Mouse (Mus musculus) spleen, postnatal 36 days (tissue): ENCODE measurements around the gene Pfdn5.

Experiments
- DNase-seq, 2 experiments: peaks; one replicate each; pipeline ENCODE4 v3.0.0; 2022; ENCODE audit warnings: low spot score in 2 of 2, mixed read lengths in 1 of 2

Gene Pfdn5

DNA sequence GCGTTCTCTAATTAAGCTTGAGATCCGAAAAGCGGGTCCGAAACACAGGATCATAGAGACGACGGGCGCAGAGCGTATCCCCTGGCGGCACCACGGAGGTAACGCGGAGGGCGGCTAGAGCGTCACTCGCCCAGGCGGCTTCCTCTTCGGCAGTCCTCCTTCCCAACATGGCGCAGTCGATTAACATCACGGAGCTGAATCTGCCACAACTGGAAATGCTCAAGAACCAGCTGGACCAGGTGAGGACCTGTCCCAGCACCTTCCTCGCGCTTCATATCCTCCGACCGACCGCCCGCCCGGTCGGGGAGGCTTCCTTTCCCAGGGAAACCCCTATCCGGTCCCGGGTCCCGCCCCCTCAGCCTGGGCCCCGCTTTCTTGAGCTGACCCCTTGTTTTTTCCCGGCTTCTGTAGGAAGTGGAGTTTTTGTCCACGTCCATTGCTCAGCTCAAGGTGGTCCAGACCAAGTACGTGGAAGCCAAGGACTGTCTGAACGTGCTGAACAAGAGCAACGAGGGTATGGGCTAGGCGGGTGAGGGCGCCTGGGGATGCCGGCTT lies at the start of gene Pfdn5:
Gene Pfdn5, plus strand, starts transcription at position 95 of the 555 bp plus-strand sequence.
- DNase-seq = peak; percentile 89

DNA sequence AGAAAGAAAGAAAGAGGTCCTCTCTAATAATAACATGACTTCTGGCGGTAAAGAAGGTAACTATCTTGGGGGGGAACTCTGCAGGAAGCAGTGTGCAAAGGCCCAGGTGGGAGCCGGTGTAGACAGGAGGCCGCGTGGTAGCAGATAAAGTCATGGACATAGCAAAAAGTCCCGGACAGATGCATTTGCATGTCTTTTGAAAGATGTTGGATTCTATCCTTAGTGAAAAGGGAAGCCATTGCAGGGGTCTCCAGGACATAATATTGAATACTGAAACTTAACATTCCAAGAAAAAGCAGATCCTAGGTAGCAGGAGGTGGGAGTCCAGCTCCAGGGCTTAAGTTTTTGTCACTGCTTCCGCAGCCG lies 47.2 kb upstream of the Pfdn5 start:
- DNase-seq = no peak

DNA sequence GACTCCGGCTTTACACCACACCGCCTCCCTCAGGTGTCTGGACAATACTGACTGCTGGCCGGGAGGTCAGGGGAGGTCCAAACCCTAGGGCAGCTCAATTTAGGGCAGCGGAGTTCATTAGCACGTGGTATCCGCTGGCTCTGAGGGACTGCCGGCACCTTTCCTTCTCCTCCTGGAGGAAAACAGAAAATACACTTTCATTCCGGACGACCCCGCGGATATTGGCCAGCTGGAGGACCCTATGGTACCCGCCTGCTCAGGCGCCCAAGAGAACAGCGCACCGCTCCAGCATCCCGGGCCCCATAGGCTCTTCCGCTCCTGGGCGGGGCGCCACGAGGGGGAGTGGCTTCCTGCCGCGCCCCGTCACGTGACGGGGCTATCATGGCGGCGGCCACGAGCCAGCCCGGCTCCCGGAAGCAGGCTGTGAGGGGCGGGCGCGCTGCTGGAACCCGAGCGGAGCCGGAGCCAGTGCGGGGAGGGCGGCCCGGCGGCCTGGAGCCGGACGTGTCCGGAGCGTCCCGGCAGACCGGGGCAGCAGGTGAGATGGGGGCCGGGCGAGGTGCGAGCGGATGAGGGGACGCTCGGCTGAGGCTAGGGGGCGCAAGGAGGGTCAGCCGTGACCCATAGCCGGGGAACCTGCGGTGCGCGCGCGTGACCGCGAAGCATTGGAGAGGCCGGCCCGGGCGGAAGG lies 46.7 kb upstream of the Pfdn5 start, which contains the start of gene Mfsd5:
Gene Mfsd5, plus strand, starts transcription at position 363 of the 691 bp plus-strand sequence.
- peak; percentile 83 to 87 for DNase-seq

DNA sequence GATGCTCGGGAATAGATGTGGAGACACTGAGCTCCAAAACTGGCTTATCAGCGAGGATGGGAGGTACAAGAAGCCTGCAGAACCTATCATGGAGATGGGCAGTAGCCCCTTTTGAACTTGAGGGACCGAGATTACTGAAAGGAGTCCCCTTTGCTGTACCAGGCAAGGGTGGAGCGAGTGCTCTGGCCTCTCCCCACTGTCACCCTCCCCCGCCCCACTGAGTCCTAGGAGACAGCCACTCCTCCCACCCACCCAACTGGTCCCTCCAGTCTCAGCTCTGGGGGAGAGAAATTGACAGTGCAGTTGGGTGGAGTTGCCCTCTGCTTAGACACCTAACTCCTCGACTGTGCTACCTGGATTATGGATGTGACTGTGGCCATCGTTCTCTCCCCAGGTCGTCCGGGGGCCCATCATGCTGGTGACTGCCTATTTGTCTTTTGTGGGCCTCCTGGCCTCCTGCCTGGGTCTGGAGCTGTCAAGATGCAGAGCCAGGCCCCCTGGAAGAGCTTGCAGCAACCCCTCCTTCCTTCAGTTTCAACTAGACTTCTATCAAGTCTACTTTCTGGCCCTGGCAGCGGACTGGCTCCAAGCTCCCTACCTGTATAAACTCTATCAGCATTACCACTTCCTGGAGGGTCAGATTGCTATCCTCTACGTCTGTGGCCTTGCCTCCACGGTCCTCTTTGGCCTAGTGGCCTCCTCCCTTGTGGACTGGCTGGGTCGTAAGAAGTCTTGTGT lies 46.0 kb upstream of the Pfdn5 start:
- DNase-seq = no peak

DNA sequence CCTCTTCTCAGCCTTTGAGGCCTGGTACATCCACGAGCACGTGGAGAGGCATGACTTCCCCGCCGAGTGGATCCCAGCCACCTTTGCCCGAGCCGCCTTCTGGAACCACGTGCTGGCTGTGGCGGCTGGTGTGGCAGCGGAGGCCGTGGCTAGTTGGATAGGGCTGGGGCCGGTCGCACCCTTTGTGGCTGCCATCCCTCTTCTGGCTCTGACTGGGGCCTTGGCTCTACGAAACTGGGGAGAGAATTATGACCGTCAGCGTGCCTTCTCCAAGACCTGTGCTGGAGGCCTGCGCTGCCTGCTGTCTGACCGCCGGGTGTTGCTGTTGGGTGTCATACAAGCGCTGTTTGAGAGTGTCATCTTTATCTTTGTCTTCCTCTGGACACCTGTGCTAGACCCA lies 45.3 kb upstream of the Pfdn5 start:
- DNase-seq = no peak

DNA sequence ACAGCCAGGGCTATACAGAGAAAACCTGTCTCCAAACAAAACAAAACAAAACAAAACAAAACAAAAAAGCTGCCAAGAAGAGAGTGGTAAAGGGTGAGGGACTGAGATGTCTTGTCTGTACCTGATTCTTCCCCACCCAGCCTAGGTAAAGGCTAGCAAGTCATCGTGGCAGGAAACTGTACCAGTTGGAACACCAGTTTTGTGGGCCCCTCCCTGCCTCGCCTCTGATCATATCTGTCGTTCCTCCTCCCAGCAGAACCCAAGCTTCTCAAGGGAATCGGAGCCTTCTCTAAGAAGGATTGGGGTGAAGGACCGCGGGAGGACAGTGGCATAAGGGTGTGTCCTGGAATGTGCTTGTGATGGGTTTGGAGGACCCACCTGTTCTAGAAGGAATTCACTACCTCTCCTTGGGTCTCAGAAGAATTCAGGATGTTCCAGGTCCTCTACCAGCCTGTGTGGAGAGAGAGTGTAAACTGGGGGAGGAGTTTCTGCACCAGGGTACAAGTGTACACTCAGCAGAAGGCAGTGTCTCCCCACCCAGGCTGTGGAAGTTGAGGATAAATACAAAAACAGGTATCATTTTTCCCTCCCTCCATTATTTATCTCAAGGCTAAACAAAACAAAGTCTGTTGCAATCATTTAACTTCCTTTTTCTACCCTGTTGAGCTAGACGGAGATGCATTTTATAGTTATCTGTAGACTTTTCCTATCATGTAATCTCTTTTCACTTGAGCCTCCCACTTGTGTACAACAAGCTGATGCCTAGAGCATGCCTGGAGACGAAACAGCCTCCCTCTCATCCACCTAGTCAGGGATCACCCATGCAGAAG lies 43.2 kb upstream of the Pfdn5 start:
- DNase-seq = no peak

DNA sequence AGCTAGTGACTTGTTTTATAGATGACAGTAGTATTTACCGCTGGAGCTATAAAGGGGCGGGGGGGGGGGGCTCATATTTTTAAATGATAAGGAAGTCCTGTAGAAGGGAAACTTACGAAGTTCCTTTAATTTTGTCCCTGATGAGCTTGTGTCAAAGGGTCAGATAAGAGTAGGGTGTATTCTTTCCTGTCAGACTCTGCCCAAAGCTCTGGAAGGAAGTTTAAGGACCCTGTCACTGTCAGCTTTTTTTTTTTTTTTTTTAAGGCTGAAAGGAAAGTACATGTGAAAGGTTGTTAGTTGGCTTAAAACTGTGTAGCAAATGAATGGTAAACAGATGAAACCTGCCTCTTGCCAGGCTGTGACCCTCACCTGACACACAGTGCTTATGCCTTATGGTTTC lies 42.3 kb upstream of the Pfdn5 start:
- no peak for DNase-seq

DNA sequence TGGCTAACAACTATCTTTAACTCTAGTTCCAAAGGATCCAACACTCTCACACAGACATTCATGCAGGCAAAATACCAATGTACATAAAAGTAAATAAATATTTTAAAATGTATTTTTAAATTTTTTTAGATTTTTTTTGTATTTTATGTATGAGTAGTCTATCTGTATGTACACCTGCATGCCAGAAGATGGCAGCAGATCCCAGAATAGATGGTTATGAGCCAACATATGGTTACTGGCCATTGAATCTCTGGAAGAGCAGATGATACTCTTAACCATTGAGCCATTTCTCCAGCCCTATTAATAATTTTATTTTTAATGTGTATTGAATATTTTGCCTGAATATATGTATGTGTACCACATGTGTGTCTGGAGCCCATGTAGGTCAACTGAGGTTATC lies 38.5 kb upstream of the Pfdn5 start:
- peak; percentile 37 to 58 for DNase-seq

DNA sequence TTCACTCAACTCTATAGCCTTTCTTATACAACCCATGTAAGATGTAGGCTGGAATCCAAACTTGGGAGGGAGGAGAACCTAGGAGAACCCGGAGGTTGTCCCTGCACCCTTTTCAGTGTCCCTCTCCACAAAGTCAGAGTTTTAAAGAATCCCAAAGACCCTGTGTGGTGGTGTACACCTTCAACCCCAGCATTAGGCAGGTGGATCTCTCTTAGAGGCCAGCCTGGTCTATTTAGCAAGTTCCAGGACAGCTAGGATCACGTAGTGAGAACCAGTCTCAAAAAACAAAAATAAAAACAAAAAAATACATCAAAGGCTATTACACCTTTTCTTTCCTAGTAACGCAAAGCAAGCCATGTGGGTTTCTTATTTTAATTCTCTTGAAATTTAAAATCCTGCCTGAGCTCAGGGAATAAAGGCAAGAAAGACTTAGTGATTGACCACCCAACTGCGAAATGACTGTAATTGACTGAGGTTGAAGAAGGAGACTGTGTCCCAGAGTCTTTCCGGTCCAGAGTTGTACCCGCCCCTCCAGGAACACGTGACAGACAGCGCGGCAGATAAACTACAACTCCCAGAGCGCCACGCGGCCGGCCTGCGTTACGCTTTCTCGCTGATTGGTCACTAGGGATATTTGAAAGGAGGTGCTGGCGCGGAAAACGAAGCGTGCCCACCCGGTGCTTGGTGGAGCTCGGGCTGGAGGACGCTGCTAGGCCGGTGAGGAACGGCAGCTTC lies 30.1 kb upstream of the Pfdn5 start, which contains the start of gene Espl1:
Gene Espl1, plus strand, starts transcription at position 634 of the 735 bp plus-strand sequence.
- DNase-seq = peak; percentile 93 to 95

- DNase-seq = no peak
These were observed 29.4 kb upstream of the Pfdn5 start for GRCm38 (mm10) chr15:102296368-102297006.

- no peak for DNase-seq
These were observed 23.4 kb upstream of the Pfdn5 start for GRCm38 (mm10) chr15:102302542-102302941.

DNA sequence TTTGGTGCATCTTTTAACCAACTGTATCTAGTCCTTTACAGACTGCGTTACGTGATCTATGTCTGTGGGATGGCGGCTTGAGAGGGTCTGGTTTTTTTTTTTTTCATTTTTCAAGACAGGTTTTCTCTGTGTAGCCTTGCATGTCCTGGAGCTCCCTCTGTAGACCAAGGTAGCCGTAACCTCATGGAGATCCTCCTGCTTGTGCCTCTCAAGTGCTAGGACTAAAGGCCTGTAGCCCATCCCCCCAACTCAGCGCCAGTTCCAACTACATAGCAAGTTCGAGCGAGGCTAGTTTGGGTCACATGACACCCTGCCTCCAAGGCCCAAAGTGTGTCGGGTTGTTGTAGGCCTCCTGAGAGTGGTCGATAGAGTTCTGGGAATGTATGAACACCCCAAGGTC lies 17.2 kb upstream of the Pfdn5 start:
- DNase-seq = no peak

DNA sequence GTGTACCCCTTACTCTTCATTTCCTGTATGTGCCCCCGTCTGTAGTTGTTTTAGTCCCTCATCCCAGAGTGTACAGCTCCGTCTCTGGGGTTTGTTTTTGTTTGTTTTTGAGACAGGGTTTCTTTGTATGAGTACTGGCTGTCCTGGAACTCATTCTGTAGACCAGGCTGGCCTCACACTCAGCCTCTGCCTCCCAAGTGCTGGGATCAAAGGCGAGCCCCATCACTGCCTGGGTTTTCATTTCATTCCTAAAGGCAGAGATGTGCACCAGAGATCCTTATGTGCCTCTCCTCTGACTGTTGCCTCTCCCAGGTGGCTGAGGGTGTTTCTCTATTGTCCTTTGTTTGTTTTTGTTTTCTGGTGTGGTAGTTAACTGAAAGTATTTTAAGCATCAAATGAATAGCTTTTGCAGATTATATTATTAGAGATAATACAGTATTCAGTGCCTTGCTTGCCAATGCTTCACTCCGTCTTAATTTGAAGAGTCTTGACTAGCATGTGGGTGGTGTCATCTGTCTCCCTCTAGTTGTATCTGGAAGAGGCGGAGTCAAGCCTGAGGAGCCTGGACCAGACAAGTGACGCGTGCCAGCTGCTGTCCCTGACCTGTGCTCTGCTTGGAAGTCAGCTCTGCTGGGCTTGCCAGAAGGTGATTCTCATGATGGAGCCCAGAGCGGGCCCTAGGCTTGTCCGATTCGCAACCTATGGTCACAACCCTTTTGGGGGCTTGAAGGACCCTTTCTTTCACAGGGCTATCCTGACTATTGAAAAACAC lies 15.7 kb upstream of the Pfdn5 start:
- DNase-seq = no peak

GRCm38 (mm10) chr15:102311489-102311888 lies 14.4 kb upstream of the Pfdn5 start:
- DNase-seq = no peak

DNA sequence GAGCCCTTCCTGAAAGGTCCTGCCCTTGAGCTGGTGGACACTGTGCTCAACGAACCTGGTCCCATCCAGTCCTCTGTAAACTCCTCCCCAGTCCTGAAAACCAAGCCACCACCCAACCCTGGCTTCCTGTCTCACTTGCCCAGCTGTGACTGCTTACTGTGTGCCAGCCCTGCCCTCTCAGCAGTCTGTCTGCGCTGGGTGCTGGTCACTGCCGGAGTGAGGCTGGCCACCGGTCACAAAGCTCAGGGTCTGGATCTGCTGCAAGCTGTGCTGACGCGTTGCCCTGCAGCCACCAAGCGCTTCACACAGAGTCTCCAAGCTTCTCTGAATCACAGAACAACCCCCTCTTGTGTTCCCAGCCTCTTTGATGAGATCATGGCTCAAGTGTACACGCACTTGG lies 10.6 kb upstream of the Pfdn5 start:
- DNase-seq = no peak

DNA sequence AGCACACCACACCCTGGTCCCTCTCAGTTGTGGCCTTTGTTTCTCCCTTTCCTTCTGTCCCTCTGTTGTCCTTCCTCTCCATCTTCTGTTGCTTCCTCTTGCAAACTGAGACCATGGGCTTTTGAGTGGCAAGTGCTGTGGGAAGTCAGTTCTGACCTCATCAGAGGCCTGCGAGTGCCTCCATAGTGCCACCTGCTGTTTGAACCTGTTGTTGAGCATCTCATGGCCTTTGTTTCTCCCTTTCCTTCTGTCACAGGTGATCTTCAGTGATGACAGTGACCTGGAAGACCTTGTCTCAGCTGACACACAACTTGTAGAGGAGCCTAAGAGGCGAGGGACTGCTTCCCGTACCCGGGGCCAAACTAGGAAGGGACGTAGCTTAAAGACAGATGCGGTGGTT lies 9.7 kb upstream of the Pfdn5 start:
- peak; percentile 64 to 71 for DNase-seq

- no peak for DNase-seq
These were observed 1.1 kb upstream of the Pfdn5 start for GRCm38 (mm10) chr15:102324654-102325473.

GRCm38 (mm10) chr15:102326892-102327291 lies 976 bp downstream of the Pfdn5 start:
- DNase-seq = no peak

DNA sequence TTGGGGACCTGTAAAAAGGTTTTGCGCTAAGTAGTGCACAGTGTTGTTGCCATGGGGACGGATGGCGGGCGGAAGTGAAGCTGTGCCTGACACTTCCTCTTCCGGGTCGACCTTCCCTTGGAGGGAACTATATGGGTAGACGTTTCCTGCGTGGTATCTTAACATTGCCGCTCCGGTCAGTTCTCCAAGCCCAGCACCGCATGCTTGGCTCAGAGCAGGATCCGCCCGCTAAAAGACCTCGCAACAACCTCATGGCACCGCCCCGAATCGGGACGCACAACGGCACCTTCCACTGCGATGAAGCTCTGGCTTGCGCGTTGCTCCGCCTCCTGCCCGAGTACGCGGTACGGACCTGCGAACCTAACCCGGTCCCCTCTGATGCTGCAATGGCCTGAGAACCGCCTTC lies 5.7 kb downstream of the Pfdn5 start, which contains the start of gene Myg1:
Gene Myg1, plus strand, starts transcription at position 100 of the 406 bp plus-strand sequence.
- peak; percentile 84 to 88 for DNase-seq
